Mouse (Mus musculus): Measurements from ENCODE around the gene Pdzd2. TPM values are rescaled to one million over a fixed set of nuclear protein-coding genes. Genes with fewer than 3 reads are reported as not detected.

The Pdzd2 gene
- polyA plus RNA-seq, 1 experiment from 2014 or later: 9.1 TPM

GRCm38 (mm10) chr15:12605239-12605993, 134.3 kb downstream of the Pdzd2 start:
- Histone ChIP-seq H3K9me3 (ENCODE audit: control insufficient read depth, low read length) (no peaks in the 10 kb centered on the region; the same call in 1 of the 2 replicates), H3K9ac (ENCODE audit: low read depth, low read length) (no peak overlapping the region), H3K4me2 (no peak overlapping the region), H3K4me1 (replicated peaks; ENCODE audit: control insufficient read depth, insufficient read depth, low read length) (no peaks in the 10 kb centered on the region), H3K27me3 (replicated peaks; ENCODE audit: control insufficient read depth, insufficient read depth, low read length) (no peaks in the 10 kb centered on the region), H3K4me3 (ENCODE audit: low read depth, low read length) (no peak overlapping the region), H3K36me3 (ENCODE audit: control insufficient read depth, insufficient read depth, low read length) (no peaks in the 10 kb centered on the region), H3K27ac (ENCODE audit: low read depth, low read length) (no peak overlapping the region)
- no peak for DNase-seq (ENCODE audit: low spot score)
- no peak for ATAC-seq (replicated peaks; ENCODE audit: low FRiP score)
- 61% methylated on average over 10 of the region's 10 CpGs for WGBS

GRCm38 (mm10) chr15:12603674-12604073, 136.1 kb downstream of the Pdzd2 start:
- no peak for ATAC-seq (replicated peaks; ENCODE audit: low FRiP score)
- Histone ChIP-seq H3K36me3 (ENCODE audit: control insufficient read depth, insufficient read depth, low read length) (no peaks in the 10 kb centered on the region), H3K4me3 (ENCODE audit: low read depth, low read length) (no peak overlapping the region), H3K4me2 (no peak overlapping the region), H3K9me3 (ENCODE audit: control insufficient read depth, low read length) (no peaks in the 10 kb centered on the region; the same call in 1 of the 2 replicates), H3K9ac (ENCODE audit: low read depth, low read length) (no peak overlapping the region), H3K27me3 (replicated peaks; ENCODE audit: control insufficient read depth, insufficient read depth, low read length) (no peaks in the 10 kb centered on the region), H3K27ac (ENCODE audit: low read depth, low read length) (no peak overlapping the region), H3K4me1 (replicated peaks; ENCODE audit: control insufficient read depth, insufficient read depth, low read length) (no peaks in the 10 kb centered on the region)
- no peak for DNase-seq (ENCODE audit: low spot score)
- WGBS: 93% methylated on average over 4 of the region's 4 CpGs

- Histone ChIP-seq H3K9ac (ENCODE audit: low read depth, low read length) (no peak overlapping the region), H3K4me3 (ENCODE audit: low read depth, low read length) (no peak overlapping the region), H3K4me1 (replicated peaks; ENCODE audit: control insufficient read depth, insufficient read depth, low read length) (no peaks in the 10 kb centered on the region), H3K4me2 (no peak overlapping the region), H3K9me3 (ENCODE audit: control insufficient read depth, low read length) (no peaks in the 10 kb centered on the region), H3K27me3 (replicated peaks; ENCODE audit: control insufficient read depth, insufficient read depth, low read length) (no peaks in the 10 kb centered on the region), H3K27ac (ENCODE audit: low read depth, low read length) (no peak overlapping the region), H3K36me3 (ENCODE audit: control insufficient read depth, insufficient read depth, low read length) (no peaks in the 10 kb centered on the region)
- WGBS: 65% methylated on average over 4 of the region's 4 CpGs
- ATAC-seq (replicated peaks; ENCODE audit: low FRiP score) (no peak), DNase-seq (ENCODE audit: low spot score) (no peak)
These were observed 146.6 kb downstream of the Pdzd2 start for GRCm38 (mm10) chr15:12593094-12593493.

GRCm38 (mm10) chr15:12592628-12593027, 147.1 kb downstream of the Pdzd2 start:
- DNase-seq (ENCODE audit: low spot score) (no peak), ATAC-seq (replicated peaks; ENCODE audit: low FRiP score) (no peak)
- Histone ChIP-seq H3K27me3 (replicated peaks; ENCODE audit: control insufficient read depth, insufficient read depth, low read length) (no peaks in the 10 kb centered on the region), H3K36me3 (ENCODE audit: control insufficient read depth, insufficient read depth, low read length) (no peaks in the 10 kb centered on the region), H3K4me1 (replicated peaks; ENCODE audit: control insufficient read depth, insufficient read depth, low read length) (no peaks in the 10 kb centered on the region), H3K9me3 (ENCODE audit: control insufficient read depth, low read length) (no peaks in the 10 kb centered on the region), H3K4me2 (no peak overlapping the region), H3K4me3 (ENCODE audit: low read depth, low read length) (no peak overlapping the region), H3K9ac (ENCODE audit: low read depth, low read length) (no peak overlapping the region), H3K27ac (ENCODE audit: low read depth, low read length) (no peak overlapping the region)
- WGBS: 11% methylated on average over 3 of the region's 3 CpGs

GRCm38 (mm10) chr15:12588661-12589060, 151.1 kb downstream of the Pdzd2 start:
- 78% methylated on average over 3 of the region's 3 CpGs for WGBS

GRCm38 (mm10) chr15:12586852-12587424, 152.8 kb downstream of the Pdzd2 start:
- H3K9me3 ChIP-seq (ENCODE audit: control insufficient read depth, low read length): no peaks in the 10 kb centered on the region
- no peaks in the 10 kb centered on the region for H3K4me1 ChIP-seq (replicated peaks; ENCODE audit: control insufficient read depth, insufficient read depth, low read length)
- no peak for DNase-seq (ENCODE audit: low spot score)
- no peak overlapping the region for H3K4me2 ChIP-seq
- WGBS: 73% methylated on average over 4 of the region's 4 CpGs
- ATAC-seq (replicated peaks; ENCODE audit: low FRiP score): no peak
- H3K27ac ChIP-seq (ENCODE audit: low read depth, low read length): no peak overlapping the region
- no peaks in the 10 kb centered on the region for H3K27me3 ChIP-seq (replicated peaks; ENCODE audit: control insufficient read depth, insufficient read depth, low read length)
- H3K36me3 ChIP-seq (ENCODE audit: control insufficient read depth, insufficient read depth, low read length): no peaks in the 10 kb centered on the region
- no peak overlapping the region for H3K4me3 ChIP-seq (ENCODE audit: low read depth, low read length)
- no peak overlapping the region for H3K9ac ChIP-seq (ENCODE audit: low read depth, low read length)

More at GRCm38 (mm10) chr15:12588661-12589060, 151.1 kb downstream of the Pdzd2 start:
- ATAC-seq (replicated peaks; ENCODE audit: low FRiP score): no peak
- no peak overlapping the region for H3K9ac ChIP-seq (ENCODE audit: low read depth, low read length)
- DNase-seq (ENCODE audit: low spot score): no peak
- no peak overlapping the region for H3K4me3 ChIP-seq (ENCODE audit: low read depth, low read length)
- H3K27ac ChIP-seq (ENCODE audit: low read depth, low read length): no peak overlapping the region
- H3K4me1 ChIP-seq (replicated peaks; ENCODE audit: control insufficient read depth, insufficient read depth, low read length): no peaks in the 10 kb centered on the region
- H3K27me3 ChIP-seq (replicated peaks; ENCODE audit: control insufficient read depth, insufficient read depth, low read length): no peaks in the 10 kb centered on the region
- no peaks in the 10 kb centered on the region for H3K36me3 ChIP-seq (ENCODE audit: control insufficient read depth, insufficient read depth, low read length)
- H3K9me3 ChIP-seq (ENCODE audit: control insufficient read depth, low read length): no peaks in the 10 kb centered on the region
- H3K4me2 ChIP-seq: no peak overlapping the region

- DNase-seq (ENCODE audit: low spot score) (no peak), ATAC-seq (replicated peaks; ENCODE audit: low FRiP score) (peak; percentile 71; the same call in 1 of the 2 replicates)
- 9% methylated on average over 5 of the region's 5 CpGs for WGBS
- Histone ChIP-seq H3K9me3 (ENCODE audit: control insufficient read depth, low read length) (no peaks in the 10 kb centered on the region), H3K4me3 (ENCODE audit: low read depth, low read length) (no peak overlapping the region), H3K27me3 (replicated peaks; ENCODE audit: control insufficient read depth, insufficient read depth, low read length) (no peaks in the 10 kb centered on the region), H3K4me2 (no peak overlapping the region), H3K4me1 (replicated peaks; ENCODE audit: control insufficient read depth, insufficient read depth, low read length) (no peaks in the 10 kb centered on the region), H3K27ac (ENCODE audit: low read depth, low read length) (no peak overlapping the region), H3K36me3 (ENCODE audit: control insufficient read depth, insufficient read depth, low read length) (no peaks in the 10 kb centered on the region), H3K9ac (ENCODE audit: low read depth, low read length) (no peak overlapping the region)
These were observed 153.6 kb downstream of the Pdzd2 start for GRCm38 (mm10) chr15:12586154-12586553.

GRCm38 (mm10) chr15:12583051-12583450, 156.7 kb downstream of the Pdzd2 start:
- no peaks in the 10 kb centered on the region for H3K36me3 ChIP-seq (ENCODE audit: control insufficient read depth, insufficient read depth, low read length)
- H3K27ac ChIP-seq (ENCODE audit: low read depth, low read length): no peak overlapping the region
- H3K4me1 ChIP-seq (replicated peaks; ENCODE audit: control insufficient read depth, insufficient read depth, low read length): no peaks in the 10 kb centered on the region
- H3K9me3 ChIP-seq (ENCODE audit: control insufficient read depth, low read length): no peaks in the 10 kb centered on the region
- no peak overlapping the region for H3K9ac ChIP-seq (ENCODE audit: low read depth, low read length)
- DNase-seq (ENCODE audit: low spot score) (no peak), ATAC-seq (replicated peaks; ENCODE audit: low FRiP score) (no peak)
- WGBS: 76% methylated on average over 3 of the region's 3 CpGs
- no peak overlapping the region for H3K4me3 ChIP-seq (ENCODE audit: low read depth, low read length)
- no peak overlapping the region for H3K4me2 ChIP-seq
- no peaks in the 10 kb centered on the region for H3K27me3 ChIP-seq (replicated peaks; ENCODE audit: control insufficient read depth, insufficient read depth, low read length)

- H3K4me2 ChIP-seq: no peak overlapping the region
- H3K9ac ChIP-seq (ENCODE audit: low read depth, low read length): no peak overlapping the region
- no peak overlapping the region for H3K27ac ChIP-seq (ENCODE audit: low read depth, low read length)
- no peak overlapping the region for H3K4me3 ChIP-seq (ENCODE audit: low read depth, low read length)
- no peaks in the 10 kb centered on the region for H3K27me3 ChIP-seq (replicated peaks; ENCODE audit: control insufficient read depth, insufficient read depth, low read length)
- no peaks in the 10 kb centered on the region for H3K9me3 ChIP-seq (ENCODE audit: control insufficient read depth, low read length)
- ATAC-seq (replicated peaks; ENCODE audit: low FRiP score) (no peak), DNase-seq (ENCODE audit: low spot score) (no peak)
- H3K36me3 ChIP-seq (ENCODE audit: control insufficient read depth, insufficient read depth, low read length): no peaks in the 10 kb centered on the region
- H3K4me1 ChIP-seq (replicated peaks; ENCODE audit: control insufficient read depth, insufficient read depth, low read length): no peaks in the 10 kb centered on the region
These were observed 157.3 kb downstream of the Pdzd2 start for GRCm38 (mm10) chr15:12582471-12582870.

Measured in liver, embryonic 11.5 days (tissue).